8 mouse cellular contexts compared by ENCODE assay signal in the genomic region with DNA sequence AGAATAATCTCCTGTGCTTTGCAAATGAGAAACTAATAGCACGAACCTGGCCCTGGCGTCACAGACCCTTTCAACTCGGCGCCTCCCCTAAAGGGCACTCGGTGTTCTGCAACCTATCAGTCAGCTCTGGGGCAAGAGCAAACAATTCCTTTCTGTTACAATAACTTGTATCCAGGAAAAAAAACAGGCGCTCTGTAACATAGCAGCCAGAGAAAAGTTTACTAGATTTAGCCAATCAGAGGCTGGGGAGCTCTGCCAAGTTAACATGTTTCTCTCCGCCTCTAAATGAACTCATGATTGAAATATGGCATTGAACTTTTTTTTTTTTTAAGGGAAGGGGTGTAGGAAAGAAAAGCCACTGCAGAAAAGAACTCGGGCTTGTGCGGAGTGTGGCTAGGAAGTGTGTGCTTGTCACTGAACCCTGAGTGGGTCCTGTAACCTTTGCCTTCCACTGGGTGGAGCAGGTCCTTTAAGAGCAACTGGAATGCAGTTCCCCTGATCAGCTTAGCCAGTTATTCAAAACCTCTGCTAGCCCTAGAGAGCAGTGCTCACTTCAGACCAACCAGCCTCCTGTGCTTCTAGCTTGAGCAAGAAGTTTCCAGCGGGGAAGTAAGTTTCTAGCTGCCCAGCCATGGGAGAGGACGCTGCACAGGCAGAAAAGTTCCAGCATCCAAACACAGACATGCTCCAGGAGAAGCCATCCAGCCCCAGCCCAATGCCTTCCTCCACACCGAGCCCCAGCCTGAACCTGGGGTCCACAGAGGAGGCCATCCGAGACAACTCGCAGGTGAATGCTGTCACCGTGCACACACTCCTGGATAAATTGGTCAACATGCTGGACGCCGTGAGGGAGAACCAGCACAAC. TPM values are rescaled to one million over a fixed set of nuclear protein-coding genes. Genes with fewer than 3 reads are reported as not detected.
DNase-seq lines count a peak whose midpoint lies in the region; ATAC-seq and TF ChIP-seq lines count a peak whose summit lies in the region.

TSS of gene Cavin2 (plus strand) at position 372 of the 865 bp plus-strand sequence.

- H3K27me3 ChIP-seq in hindbrain, embryonic 15.5 days = no peaks in the 10 kb centered on the region
- no peaks in the 10 kb centered on the region for H3K27me3 ChIP-seq in liver, embryonic 14.5 days (ENCODE audit: control insufficient read depth, insufficient read depth, low read length)

- H3K4me3 ChIP-seq in hindbrain, embryonic 15.5 days = no peak within 1 kb of the TSS
- peak within 1 kb of the TSS; percentile 35 to 39 for H3K4me3 ChIP-seq in liver, embryonic 14.5 days (ENCODE audit: insufficient read depth in 1 of 2, low read depth in 2 of 2, low read length in 2 of 2)

- WGBS in hindbrain, embryonic 15.5 days = 64% methylated on average over 17 of the region's 17 CpGs
- WGBS in liver, embryonic 14.5 days (ENCODE audit: insufficient replicate concordance) = 38% methylated on average over 17 of the region's 17 CpGs

- H3K9me3 ChIP-seq in hindbrain, embryonic 15.5 days = no peaks in the 10 kb centered on the region
- H3K9me3 ChIP-seq in liver, embryonic 14.5 days (ENCODE audit: control insufficient read depth, low read length) = no peaks in the 10 kb centered on the region

- no peaks in the 10 kb centered on the region for H3K36me3 ChIP-seq in hindbrain, embryonic 15.5 days
- no peaks in the 10 kb centered on the region for H3K36me3 ChIP-seq in liver, embryonic 14.5 days (replicated peaks; ENCODE audit: control insufficient read depth, insufficient read depth, low read depth)

- no peak for TF ChIP-seq EP300 in liver, embryonic 14.5 days (IDR thresholded peaks at IDR 0.05; ENCODE audit: low read depth)

- no peak for DNase-seq in thymus, postnatal 0 days (ENCODE audit: low spot score)
- DNase-seq in thymus, postnatal 14 days = no peak
- DNase-seq in gastrocnemius, adult 18-20 months (ENCODE audit: low spot score) = peak; percentile 61
- no peak for DNase-seq in liver, embryonic 14.5 days (ENCODE audit: low read depth in 3 of 3, low spot score in 3 of 3)
- DNase-seq in ovary, postnatal 36 days (ENCODE audit: low spot score) = peak; percentile 42
- no peak for DNase-seq in layer of hippocampus, postnatal 36 days
- DNase-seq in layer of hippocampus, adult 11-12 months (ENCODE audit: low spot score) = no peak

- ATAC-seq in hindbrain, embryonic 15.5 days (ENCODE audit: low FRiP score, low read depth) = peak; percentile 59; the same call in 1 of the 2 replicates
- peak; percentile 62 for ATAC-seq in liver, embryonic 14.5 days (ENCODE audit: insufficient read depth)

- peak within 1 kb of the TSS; percentile 37 for H3K4me2 ChIP-seq in hindbrain, embryonic 15.5 days
- peak within 1 kb of the TSS; percentile 23 for H3K4me2 ChIP-seq in liver, embryonic 14.5 days (ENCODE audit: low read depth)

- H3K4me1 ChIP-seq in hindbrain, embryonic 15.5 days (replicated peaks) = peaks cover 13% of the 10 kb centered on the region
- H3K4me1 ChIP-seq in liver, embryonic 14.5 days (replicated peaks; ENCODE audit: control insufficient read depth in 2 of 2, insufficient read depth in 2 of 2, low read length in 1 of 2) = 0 out of 4 replicates have a peak, but pooled peaks cover 0 to 3% of the 10 kb centered on the region in 2 experiments

- H3K27ac ChIP-seq in hindbrain, embryonic 15.5 days (replicated peaks) = peak within 1 kb of the TSS; percentile 61
- H3K27ac ChIP-seq in liver, embryonic 14.5 days = no peak within 1 kb of the TSS

- no peak within 1 kb of the TSS for H3K9ac ChIP-seq in hindbrain, embryonic 15.5 days
- peak within 1 kb of the TSS; percentile 23; the same call in 1 of the 2 replicates for H3K9ac ChIP-seq in liver, embryonic 14.5 days (replicated peaks)

- 0 out of 2 replicates have a peak, but pooled peaks have one; percentile 3 for TF ChIP-seq CTCF in liver, embryonic 14.5 days (IDR thresholded peaks at IDR 0.05; ENCODE audit: low read depth)

RNA-seq across cellular contexts. Expression of gene Cavin2, which starts in this region (rescaled TPM):
- 8.2 and 10.6 TPM in 2 replicates for polyA plus RNA-seq in thymus, postnatal 0 days (2015; fragmentation: Nextera tagmentation; extraction: Ambion mirVana)
- 10 to 100 TPM; 22.3 to 34.1 TPM for total RNA-seq in gastrocnemius, adult 18-20 months (2021)
- polyA plus RNA-seq in hindbrain, embryonic 15.5 days (2015; fragmentation: Nextera tagmentation; extraction: Ambion mirVana) = 10.9 TPM in 2 replicates
- polyA plus RNA-seq in liver, embryonic 14.5 days (2012; rRNA removed) = 7.0 and 10.3 TPM in 2 replicates
- 22.7 and 24.9 TPM in 2 replicates for polyA plus RNA-seq in liver, embryonic 14.5 days (2014; fragmentation: Nextera tagmentation; extraction: Ambion mirVana)
- 1 to 10 TPM; 6.3 to 7.6 TPM for total RNA-seq in layer of hippocampus, postnatal 36 days (2021)

Comparison
In these comparisons a context has a peak if more than half of its experiments do, and no peak if none do; other contexts are left out.
1. DNase-seq: peak in gastrocnemius, adult 18-20 months (single experiment) and ovary, postnatal 36 days (single experiment); none in thymus, postnatal 0 days (single experiment), thymus, postnatal 14 days (single experiment), liver, embryonic 14.5 days (0 of 3), layer of hippocampus, postnatal 36 days (0 of 2) and layer of hippocampus, adult 11-12 months (single experiment).